Mouse (Mus musculus): ENCODE measurements around the gene Ddx3x. TPM values are rescaled to one million over a fixed set of nuclear protein-coding genes. Genes with fewer than 3 reads are reported as not detected.
"Not testable (repeated sequence)": the region's sequence is repeated elsewhere in the genome, so short reads cannot be mapped to it uniquely, and the experiment has no call there.

The Ddx3x gene
- total RNA-seq, 1 experiment from 2014 or later: 529 TPM

GRCm38 (mm10) chrX:13275519-13276137 is 5.1 kb upstream of the Ddx3x start:
- no peak for ATAC-seq (ENCODE audit: extremely low read depth, insufficient number of reproducible peaks, low FRiP score, poor library complexity, severe bottlenecking)

GRCm38 (mm10) chrX:13278996-13279395 is 1.8 kb upstream of the Ddx3x start:
- ATAC-seq (ENCODE audit: extremely low read depth, insufficient number of reproducible peaks, low FRiP score, poor library complexity, severe bottlenecking): no peak

DNA sequence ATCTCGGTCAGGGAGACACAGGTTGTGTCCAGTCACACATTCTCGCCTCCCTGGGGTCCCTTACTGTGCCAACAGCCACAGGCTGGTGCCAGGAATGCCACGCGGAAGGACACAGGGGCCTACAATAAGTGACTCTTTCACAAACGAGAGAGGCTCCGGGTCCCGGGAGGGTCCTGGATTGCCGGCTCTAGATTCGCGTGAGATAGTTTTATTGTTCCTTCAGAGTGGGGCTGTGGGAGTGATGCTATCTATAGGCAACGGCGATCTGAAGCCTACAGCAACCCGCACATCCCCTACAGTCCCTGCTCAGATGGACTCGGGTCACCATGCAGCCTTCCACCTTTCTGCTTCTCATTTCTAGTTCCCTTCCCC is 747 bp upstream of the Ddx3x start:
- no peak for ATAC-seq (ENCODE audit: extremely low read depth, insufficient number of reproducible peaks, low FRiP score, poor library complexity, severe bottlenecking)

DNA sequence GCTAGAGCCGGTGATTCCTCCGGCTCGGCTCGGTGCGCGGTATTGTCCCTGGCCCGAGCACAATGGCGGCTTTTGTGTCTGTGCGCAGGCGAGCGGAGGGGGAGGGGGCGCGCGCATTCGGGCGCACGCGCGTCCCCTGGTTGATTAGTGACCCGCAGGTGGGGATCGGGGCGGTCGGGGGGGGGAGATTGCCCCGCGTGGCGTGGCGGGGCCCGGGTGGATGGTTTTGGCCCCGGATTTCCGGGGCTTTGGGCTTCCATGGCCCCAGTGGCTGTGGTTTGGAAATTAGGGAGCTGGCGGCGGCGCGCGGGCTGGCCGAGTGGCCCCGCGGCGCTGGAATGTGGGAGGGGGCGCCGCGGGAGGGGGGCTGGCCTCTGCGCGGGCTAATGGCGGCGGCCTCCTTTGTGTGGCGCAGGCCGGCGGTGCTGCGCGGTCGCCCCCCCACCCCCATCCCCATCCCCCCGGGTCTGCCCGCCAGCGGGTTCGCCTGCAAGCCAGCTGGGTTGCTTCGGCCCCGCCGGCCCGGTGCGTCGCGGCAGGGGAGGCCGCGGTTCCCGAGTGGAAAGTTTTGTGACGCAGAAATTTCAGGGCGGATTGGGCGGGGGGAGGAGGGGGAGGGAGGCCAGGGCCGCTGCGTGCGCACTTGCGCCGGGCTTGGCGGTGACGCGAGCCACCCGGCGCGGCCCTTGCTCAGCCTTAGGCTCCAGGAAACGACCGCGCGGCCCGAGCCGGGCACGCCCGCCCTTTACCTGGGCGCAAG is 739 bp downstream of the Ddx3x start:
- ATAC-seq (ENCODE audit: extremely low read depth, insufficient number of reproducible peaks, low FRiP score, poor library complexity, severe bottlenecking): no peak

GRCm38 (mm10) chrX:13282089-13282850 is 1.5 kb downstream of the Ddx3x start:
- ATAC-seq (ENCODE audit: extremely low read depth, insufficient number of reproducible peaks, low FRiP score, poor library complexity, severe bottlenecking): no peak

DNA sequence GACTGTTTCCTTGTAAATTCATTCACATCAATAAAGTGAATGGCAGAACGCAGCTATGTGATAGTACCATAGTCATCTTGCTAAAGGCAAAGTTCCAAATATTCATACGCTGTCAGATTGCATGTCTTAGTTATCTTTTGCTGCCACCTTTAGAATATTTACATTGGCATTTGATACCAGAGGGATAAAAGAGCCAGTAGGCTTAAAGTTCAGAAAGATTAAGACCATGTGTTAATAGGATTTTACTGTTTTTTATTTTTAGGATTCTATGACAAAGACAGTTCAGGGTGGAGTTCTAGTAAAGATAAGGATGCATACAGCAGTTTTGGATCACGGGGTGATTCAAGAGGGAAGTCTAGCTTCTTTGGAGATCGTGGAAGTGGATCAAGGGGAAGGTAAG is 5.0 kb downstream of the Ddx3x start:
- no peak for ATAC-seq (ENCODE audit: extremely low read depth, insufficient number of reproducible peaks, low FRiP score, poor library complexity, severe bottlenecking)

GRCm38 (mm10) chrX:13294505-13295228 is 13.9 kb downstream of the Ddx3x start:
- 0 out of 2 replicates have a peak, but pooled peaks have one; percentile 19 for ATAC-seq (ENCODE audit: extremely low read depth, insufficient number of reproducible peaks, low FRiP score, poor library complexity, severe bottlenecking)

GRCm38 (mm10) chrX:13295229-13295571 is 14.4 kb downstream of the Ddx3x start:
- no peak for ATAC-seq (ENCODE audit: extremely low read depth, insufficient number of reproducible peaks, low FRiP score, poor library complexity, severe bottlenecking)

- ATAC-seq (ENCODE audit: extremely low read depth, insufficient number of reproducible peaks, low FRiP score, poor library complexity, severe bottlenecking): not testable (repeated sequence)
Measured at GRCm38 (mm10) chrX:13296241-13296640, 15.5 kb downstream of the Ddx3x start.

- ATAC-seq (ENCODE audit: extremely low read depth, insufficient number of reproducible peaks, low FRiP score, poor library complexity, severe bottlenecking): no peak
Measured at GRCm38 (mm10) chrX:13306190-13306589, 25.4 kb downstream of the Ddx3x start.

GRCm38 (mm10) chrX:13311396-13311795 is 30.6 kb downstream of the Ddx3x start:
- ATAC-seq (ENCODE audit: extremely low read depth, insufficient number of reproducible peaks, low FRiP score, poor library complexity, severe bottlenecking): peak; percentile 94

- no peak for ATAC-seq (ENCODE audit: extremely low read depth, insufficient number of reproducible peaks, low FRiP score, poor library complexity, severe bottlenecking)
Measured at GRCm38 (mm10) chrX:13329611-13330010, 48.8 kb downstream of the Ddx3x start.

Other genes with a start within 250 kb of the Ddx3x start
- 130 and 134 TPM in 2 replicates for gene Usp9x, start 209.5 kb upstream of the Ddx3x start, total RNA-seq (2017)
- 0.35 TPM in 1 of 2 replicates, not detected in the other for gene Nyx, start 185.1 kb downstream of the Ddx3x start, total RNA-seq (2017)

Data from neutrophil, adult 5-6 weeks (primary cell).